In genomic region chr16:20480115-20480514, GRCm38 (mm10) we compare ENCODE assay signal across 8 mouse cellular contexts. TPM values are rescaled to one million over a fixed set of nuclear protein-coding genes. Genes with fewer than 3 reads are reported as not detected.
A peak's percentile ranks its signal among the peaks of the same experiment; 100 is the strongest.
DNase-seq lines count a peak whose midpoint lies in the region; ATAC-seq and TF ChIP-seq lines count a peak whose summit lies in the region.

No protein-coding gene starts in this region.

- peak; percentile 44; the same call in 1 of the 2 replicates for ATAC-seq in kidney, embryonic 14.5 days (ENCODE audit: low FRiP score, low TSS enrichment)
- no peak for ATAC-seq in heart, embryonic 11.5 days (replicated peaks; ENCODE audit: insufficient number of reproducible peaks, low FRiP score, low TSS enrichment)

- no peak overlapping the region for H3K9ac ChIP-seq in liver, adult 2 months (ENCODE audit: low read depth, low read length)
- no peak overlapping the region for H3K9ac ChIP-seq in kidney, embryonic 14.5 days (ENCODE audit: low read depth, low read length)
- no peak overlapping the region for H3K9ac ChIP-seq in heart, embryonic 11.5 days (ENCODE audit: low read depth, low read length)

- no peaks in the 10 kb centered on the region; the same call in 1 of the 2 replicates for H3K4me1 ChIP-seq in liver, adult 2 months (ENCODE audit: control insufficient read depth, insufficient read depth, low read length)
- no peaks in the 10 kb centered on the region for H3K4me1 ChIP-seq in kidney, embryonic 14.5 days (ENCODE audit: control insufficient read depth, insufficient read depth, low read length)
- H3K4me1 ChIP-seq in heart, embryonic 11.5 days (ENCODE audit: control insufficient read depth, insufficient read depth, low read length) = peaks cover 12% of the 10 kb centered on the region

- no peak for TF ChIP-seq POLR2A in liver, adult 2 months (IDR thresholded peaks at IDR 0.05; ENCODE audit: extremely low read depth, insufficient read depth, low read length)

- no peak overlapping the region for H3K4me3 ChIP-seq in liver, adult 2 months (ENCODE audit: insufficient read depth, low read depth, low read length)
- H3K4me3 ChIP-seq in kidney, embryonic 14.5 days (ENCODE audit: low read length) = no peak overlapping the region
- H3K4me3 ChIP-seq in heart, embryonic 11.5 days (ENCODE audit: low read depth, low read length) = no peak overlapping the region

- no peaks in the 10 kb centered on the region for H3K36me3 ChIP-seq in liver, adult 2 months (ENCODE audit: control insufficient read depth, insufficient read depth, low read length)
- no peaks in the 10 kb centered on the region for H3K36me3 ChIP-seq in kidney, embryonic 14.5 days (ENCODE audit: control insufficient read depth, insufficient read depth, low read length)
- H3K36me3 ChIP-seq in heart, embryonic 11.5 days (ENCODE audit: control insufficient read depth, insufficient read depth, low read length) = no peaks in the 10 kb centered on the region

- H3K4me2 ChIP-seq in kidney, embryonic 14.5 days (replicated peaks; ENCODE audit: low read depth, low read length) = no peak overlapping the region
- H3K4me2 ChIP-seq in heart, embryonic 11.5 days = no peak overlapping the region

- peak; percentile 39 for DNase-seq in adrenal gland, adult 2 months
- no peak for DNase-seq in adrenal gland, adult 8-10 months
- peak; percentile 14 for DNase-seq in liver, adult 2 months (ENCODE audit: extremely low read depth, low read depth, low spot score)
- no peak for DNase-seq in liver
- DNase-seq in thymus, postnatal 10 days (ENCODE audit: low spot score in 2 of 2) = peak; percentile 44 to 63
- DNase-seq in natural killer cell, adult 2 months (ENCODE audit: low spot score in 2 of 2) = no peak

- 0 out of 2 replicates have a peak, but pooled peaks have one; percentile 27 for TF ChIP-seq CTCF in liver, adult 2 months (IDR thresholded peaks at IDR 0.05; ENCODE audit: low read depth, low read length)

- H3K27me3 ChIP-seq in liver, adult 2 months (ENCODE audit: control insufficient read depth, insufficient read depth, low read length) = no peaks in the 10 kb centered on the region
- no peaks in the 10 kb centered on the region for H3K27me3 ChIP-seq in kidney, embryonic 14.5 days (ENCODE audit: control insufficient read depth, insufficient read depth, low read length)
- H3K27me3 ChIP-seq in heart, embryonic 11.5 days (ENCODE audit: control insufficient read depth, insufficient read depth, low read length) = no peaks in the 10 kb centered on the region

- 50% methylated on average over 3 of the region's 3 CpGs for WGBS in liver, adult 2 months
- 30% methylated on average over 3 of the region's 3 CpGs for WGBS in kidney, embryonic 14.5 days
- WGBS in heart, embryonic 11.5 days (ENCODE audit: insufficient replicate concordance) = 38% methylated on average over 3 of the region's 3 CpGs

- no peaks in the 10 kb centered on the region for H3K9me3 ChIP-seq in kidney, embryonic 14.5 days (ENCODE audit: control insufficient read depth, low read length)
- H3K9me3 ChIP-seq in heart, embryonic 11.5 days (replicated peaks; ENCODE audit: control insufficient read depth, low read length) = no peaks in the 10 kb centered on the region; the same call in 1 of the 2 replicates

- no peak overlapping the region for H3K27ac ChIP-seq in liver, adult 2 months (replicated peaks; ENCODE audit: insufficient read depth, low read depth, low read length)
- no peak overlapping the region for H3K27ac ChIP-seq in kidney, embryonic 14.5 days (ENCODE audit: low read depth, low read length)
- H3K27ac ChIP-seq in heart, embryonic 11.5 days (ENCODE audit: low read depth, low read length) = no peak overlapping the region

- H3K79me2 ChIP-seq in liver, adult 2 months (ENCODE audit: control insufficient read depth, insufficient read depth, low read length) = no peaks in the 10 kb centered on the region

RNA-seq across cellular contexts. Expression of gene Eif2b5, which starts 18.5 kb away (rescaled TPM):
- total RNA-seq in adrenal gland, adult 2 months (2021) = 10 to 100 TPM; 50.2 to 67.1 TPM
- 18.4 and 20.7 TPM in 2 replicates for polyA plus RNA-seq in adrenal gland, adult 2 months (2012; rRNA removed)
- total RNA-seq in adrenal gland, adult 8-10 months (2022) = 10 to 100 TPM; 62.4 to 72.6 (median 66.0) TPM
- total RNA-seq in liver, adult 2 months (2014; rRNA removed) = 38.1 and 38.9 TPM in 2 replicates
- 19.2 and 19.3 TPM in 2 replicates for polyA plus RNA-seq in liver, adult 2 months (2012; rRNA removed)
- polyA plus RNA-seq in kidney, embryonic 14.5 days (2014; fragmentation: Nextera tagmentation; extraction: Ambion mirVana) = 68.6 and 115 TPM in 2 replicates
- 83.3 and 96.1 TPM in 2 replicates for polyA plus RNA-seq in heart, embryonic 11.5 days (2014; fragmentation: Nextera tagmentation; extraction: Ambion mirVana)

RNA-seq across cellular contexts. Expression of gene Dvl3, which starts 36.7 kb away (rescaled TPM):
- total RNA-seq in adrenal gland, adult 2 months (2021) = 10 to 100 TPM; 32.3 to 45.5 TPM
- 43.7 and 52.2 TPM in 2 replicates for polyA plus RNA-seq in adrenal gland, adult 2 months (2012; rRNA removed)
- total RNA-seq in adrenal gland, adult 8-10 months (2022) = 10 to 100 TPM; 34.1 to 55.2 (median 45.5) TPM
- total RNA-seq in liver, adult 2 months (2014; rRNA removed) = 2.5 and 5.8 TPM in 2 replicates
- 11.6 and 15.0 TPM in 2 replicates for polyA plus RNA-seq in liver, adult 2 months (2012; rRNA removed)
- polyA plus RNA-seq in kidney, embryonic 14.5 days (2014; fragmentation: Nextera tagmentation; extraction: Ambion mirVana) = 29.1 and 30.5 TPM in 2 replicates
- 32.2 and 34.8 TPM in 2 replicates for polyA plus RNA-seq in heart, embryonic 11.5 days (2014; fragmentation: Nextera tagmentation; extraction: Ambion mirVana)

RNA-seq across cellular contexts. Expression of gene Abcc5, which starts 53.9 kb away (rescaled TPM):
- total RNA-seq in adrenal gland, adult 2 months (2021) = 10 to 100 TPM; 62.3 to 66.4 TPM
- polyA plus RNA-seq in adrenal gland, adult 2 months (2012; rRNA removed) = 51.2 and 52.3 TPM in 2 replicates
- total RNA-seq in adrenal gland, adult 8-10 months (2022) = 100 to 1,000 TPM in 2 of 4 experiments, 10 to 100 TPM in 2; 74.2 to 148 (median 106) TPM
- total RNA-seq in liver, adult 2 months (2014; rRNA removed) = 6.6 and 7.9 TPM in 2 replicates
- 4.3 and 7.7 TPM in 2 replicates for polyA plus RNA-seq in liver, adult 2 months (2012; rRNA removed)
- polyA plus RNA-seq in kidney, embryonic 14.5 days (2014; fragmentation: Nextera tagmentation; extraction: Ambion mirVana) = 37.3 and 64.0 TPM in 2 replicates
- polyA plus RNA-seq in heart, embryonic 11.5 days (2014; fragmentation: Nextera tagmentation; extraction: Ambion mirVana) = 54.6 and 66.1 TPM in 2 replicates

RNA-seq across cellular contexts. Expression of gene Ap2m1, which starts 55.2 kb away (rescaled TPM):
- total RNA-seq in adrenal gland, adult 2 months (2021) = 100 to 1,000 TPM; 276 to 366 TPM
- 282 and 345 TPM in 2 replicates for polyA plus RNA-seq in adrenal gland, adult 2 months (2012; rRNA removed)
- total RNA-seq in adrenal gland, adult 8-10 months (2022) = 100 to 1,000 TPM; 273 to 406 (median 325) TPM
- total RNA-seq in liver, adult 2 months (2014; rRNA removed) = 151 and 236 TPM in 2 replicates
- 298 and 343 TPM in 2 replicates for polyA plus RNA-seq in liver, adult 2 months (2012; rRNA removed)
- 607 TPM in 2 replicates for polyA plus RNA-seq in kidney, embryonic 14.5 days (2014; fragmentation: Nextera tagmentation; extraction: Ambion mirVana)
- polyA plus RNA-seq in heart, embryonic 11.5 days (2014; fragmentation: Nextera tagmentation; extraction: Ambion mirVana) = 490 and 502 TPM in 2 replicates

Comparison
In these comparisons a context has a peak if more than half of its experiments do, and no peak if none do; other contexts are left out.
1. DNase-seq: peak in adrenal gland, adult 2 months (single experiment), liver, adult 2 months (single experiment) and thymus, postnatal 10 days (2 of 2); none in adrenal gland, adult 8-10 months (single experiment), liver (single experiment) and natural killer cell, adult 2 months (0 of 2).